Mouse (Mus musculus): ENCODE results near the gene A630023A22Rik. TPM values are rescaled to one million over a fixed set of nuclear protein-coding genes. Genes with fewer than 3 reads are reported as not detected.

The A630023A22Rik gene
- polyA plus RNA-seq, 1 experiment from 2014 or later, result not detected

DNA sequence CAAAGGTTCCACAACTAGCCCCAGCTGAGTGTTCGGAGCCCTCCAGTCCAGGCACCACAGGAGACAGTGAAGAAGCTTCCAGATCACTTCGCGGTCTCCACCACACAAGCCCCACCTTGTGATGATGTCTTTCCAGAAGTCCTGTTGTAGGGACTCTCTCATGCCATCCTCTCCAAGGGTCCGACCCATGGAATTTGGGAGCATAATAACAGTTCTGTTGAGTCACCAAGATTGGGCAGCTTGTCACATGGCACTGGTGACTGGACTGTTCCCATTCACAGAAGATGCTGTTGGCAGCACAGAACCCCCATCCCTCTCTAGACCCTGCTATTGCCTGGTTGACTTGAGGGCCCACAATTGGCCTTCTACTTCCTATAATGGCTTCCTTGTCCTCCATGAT, 86.2 kb downstream of the A630023A22Rik start, which contains the start of gene Gm5460:
TSS of gene Gm5460 (plus strand) at position 378 of the 400 bp plus-strand sequence.
- ATAC-seq (ENCODE audit: insufficient read depth, low FRiP score, low read depth), result no peak
- H3K4me3 ChIP-seq (replicated peaks), result no peak within 1 kb of the TSS

GRCm38 (mm10) chr14:34015063-34015462, 87.5 kb downstream of the A630023A22Rik start, which contains the start of gene Gm30083:
Gene Gm30083 (minus strand): TSS chr14:34015182.
- no peak within 1 kb of the TSS for H3K4me3 ChIP-seq (replicated peaks)
- ATAC-seq (ENCODE audit: insufficient read depth, low FRiP score, low read depth), result no peak
- H3K9ac ChIP-seq, result no peak within 1 kb of the TSS
- H3K4me2 ChIP-seq, result no peak within 1 kb of the TSS
- no peaks in the 10 kb centered on the region for H3K9me3 ChIP-seq
- H3K27me3 ChIP-seq (replicated peaks), result no peaks in the 10 kb centered on the region
- H3K27ac ChIP-seq, result no peak within 1 kb of the TSS
- no peaks in the 10 kb centered on the region for H3K4me1 ChIP-seq
- no peaks in the 10 kb centered on the region for H3K36me3 ChIP-seq
- 85% methylated on average over 3 of the region's 3 CpGs for WGBS

More for the DNA sequence above, 86.2 kb downstream of the A630023A22Rik start, which contains the start of gene Gm5460:
- no peaks in the 10 kb centered on the region for H3K9me3 ChIP-seq
- no peaks in the 10 kb centered on the region for H3K27me3 ChIP-seq (replicated peaks)
- 85% methylated on average over 4 of the region's 4 CpGs for WGBS
- H3K36me3 ChIP-seq, result no peaks in the 10 kb centered on the region
- H3K4me1 ChIP-seq, result no peaks in the 10 kb centered on the region
- H3K27ac ChIP-seq, result no peak within 1 kb of the TSS
- H3K4me2 ChIP-seq, result no peak within 1 kb of the TSS
- no peak within 1 kb of the TSS for H3K9ac ChIP-seq

DNA sequence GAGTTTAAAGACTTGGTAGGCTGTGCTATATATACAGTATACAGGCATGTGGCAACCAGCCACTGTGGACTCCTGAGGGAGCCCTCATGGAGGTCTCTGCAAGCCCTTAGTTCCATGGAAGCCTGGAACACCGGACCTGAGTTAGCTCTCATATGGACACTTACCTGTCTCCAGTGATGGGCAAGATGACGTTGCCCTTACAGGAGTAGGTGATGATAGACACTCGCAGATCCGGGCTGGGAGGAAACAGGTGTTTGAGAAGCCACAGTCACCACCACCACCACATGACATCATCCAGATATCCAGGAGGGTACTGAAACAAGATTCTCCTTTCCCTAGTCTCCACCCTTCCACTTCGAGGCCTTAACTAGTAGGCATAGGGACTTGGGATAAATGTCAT, 100.2 kb downstream of the A630023A22Rik start:
- no peaks in the 10 kb centered on the region for H3K36me3 ChIP-seq
- no peak for ATAC-seq (ENCODE audit: insufficient read depth, low FRiP score, low read depth)
- H3K9ac ChIP-seq, result no peak overlapping the region
- H3K4me1 ChIP-seq, result no peaks in the 10 kb centered on the region
- no peak overlapping the region for H3K27ac ChIP-seq
- no peak overlapping the region for H3K4me2 ChIP-seq
- no peak overlapping the region for H3K4me3 ChIP-seq (replicated peaks)
- H3K27me3 ChIP-seq (replicated peaks), result no peaks in the 10 kb centered on the region
- no peaks in the 10 kb centered on the region for H3K9me3 ChIP-seq
- 82% methylated on average over 5 of the region's 5 CpGs for WGBS

DNA sequence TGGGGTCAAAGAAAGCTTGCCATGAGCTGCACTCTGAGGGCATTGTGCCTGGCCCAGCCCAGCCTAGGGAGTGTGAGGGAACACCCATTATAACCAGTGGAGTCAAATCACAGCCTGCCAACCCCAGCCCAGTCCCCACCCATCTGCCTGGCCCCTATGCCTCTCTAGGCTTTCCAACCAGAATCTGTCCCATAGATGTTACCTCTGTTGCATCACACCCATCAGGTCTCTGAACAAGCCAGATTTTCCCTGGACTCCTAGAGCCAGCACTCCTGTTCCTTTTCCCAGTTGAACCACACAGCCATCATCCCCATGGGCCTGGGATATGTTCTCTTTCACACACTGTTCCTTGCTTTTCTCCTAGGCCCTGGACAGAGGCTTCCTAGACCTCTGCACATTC, 101.1 kb downstream of the A630023A22Rik start:
- Histone ChIP-seq H3K4me3 (replicated peaks) (no peak overlapping the region), H3K4me2 (no peak overlapping the region), H3K27ac (no peak overlapping the region), H3K36me3 (no peaks in the 10 kb centered on the region), H3K27me3 (replicated peaks) (no peaks in the 10 kb centered on the region), H3K4me1 (no peaks in the 10 kb centered on the region), H3K9ac (no peak overlapping the region), H3K9me3 (no peaks in the 10 kb centered on the region)
- no peak for ATAC-seq (ENCODE audit: insufficient read depth, low FRiP score, low read depth)

Other genes with a start within 250 kb of the A630023A22Rik start
- gene Gdf10, start 179.2 kb downstream of the A630023A22Rik start, polyA plus RNA-seq (2015; fragmentation: Nextera tagmentation; extraction: Ambion mirVana), result 6.6 and 9.1 TPM in 2 replicates
- gene Gdf2, start 161.7 kb downstream of the A630023A22Rik start, polyA plus RNA-seq (2015; fragmentation: Nextera tagmentation; extraction: Ambion mirVana), result 0.41 and 0.87 TPM in 2 replicates
- gene Rbp3, start 148.8 kb downstream of the A630023A22Rik start, polyA plus RNA-seq (2015; fragmentation: Nextera tagmentation; extraction: Ambion mirVana), result 0.03 TPM in 1 of 2 replicates, not detected in the other
- 0.12 and 0.15 TPM in 2 replicates for gene Zfp488, start 124.0 kb downstream of the A630023A22Rik start, polyA plus RNA-seq (2015; fragmentation: Nextera tagmentation; extraction: Ambion mirVana)
- gene Gm30083, start 87.6 kb downstream of the A630023A22Rik start, polyA plus RNA-seq (2015; fragmentation: Nextera tagmentation; extraction: Ambion mirVana), result not detected in 2 replicates
- not detected in 2 replicates for gene Gm5460, start 86.0 kb downstream of the A630023A22Rik start, polyA plus RNA-seq (2015; fragmentation: Nextera tagmentation; extraction: Ambion mirVana)
- gene Antxrl, start 50.0 kb downstream of the A630023A22Rik start, polyA plus RNA-seq (2015; fragmentation: Nextera tagmentation; extraction: Ambion mirVana), result not detected in 2 replicates
- 27.8 and 40.7 TPM in 2 replicates for gene Anxa8, start 16.8 kb downstream of the A630023A22Rik start, polyA plus RNA-seq (2015; fragmentation: Nextera tagmentation; extraction: Ambion mirVana)
- gene Npy4r, start 49.7 kb upstream of the A630023A22Rik start, polyA plus RNA-seq (2015; fragmentation: Nextera tagmentation; extraction: Ambion mirVana), result 0.13 and 0.34 TPM in 2 replicates
- gene Gprin2, start 98.9 kb upstream of the A630023A22Rik start, polyA plus RNA-seq (2015; fragmentation: Nextera tagmentation; extraction: Ambion mirVana), result 0.40 and 0.60 TPM in 2 replicates
- gene Syt15, start 116.8 kb upstream of the A630023A22Rik start, polyA plus RNA-seq (2015; fragmentation: Nextera tagmentation; extraction: Ambion mirVana), result 0.92 and 0.93 TPM in 2 replicates
- gene Shld2, start 207.7 kb upstream of the A630023A22Rik start, polyA plus RNA-seq (2015; fragmentation: Nextera tagmentation; extraction: Ambion mirVana), result 7.7 and 9.6 TPM in 2 replicates
- gene Glud1, start 208.0 kb upstream of the A630023A22Rik start, polyA plus RNA-seq (2015; fragmentation: Nextera tagmentation; extraction: Ambion mirVana), result 83.1 and 86.0 TPM in 2 replicates

All from stomach, embryonic 15.5 days (tissue).